Mouse (Mus musculus): Measurements from ENCODE around the gene Cdsn.

Cdsn gene

DNA sequence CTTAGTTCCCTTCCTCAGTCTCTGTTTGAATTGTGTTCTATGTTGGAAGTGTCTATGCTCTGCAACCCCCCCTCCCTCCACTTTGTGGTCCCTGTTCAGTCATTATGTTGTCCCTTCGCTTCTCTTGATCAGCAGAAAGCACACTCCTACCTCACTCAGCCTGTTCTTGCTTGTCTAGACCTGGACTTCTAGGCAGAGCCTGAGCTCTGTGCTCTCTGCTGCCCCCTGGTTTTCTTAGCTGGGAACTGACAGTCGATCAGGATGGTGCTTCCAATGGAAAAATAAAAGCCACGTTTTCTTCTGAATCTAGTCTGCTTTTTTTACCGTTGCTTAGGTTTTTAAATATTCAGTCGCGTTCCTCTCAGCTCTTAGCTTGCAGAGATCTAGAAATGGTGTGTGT is 17.6 kb upstream of the Cdsn start:
- peak; percentile 86 for DNase-seq (ENCODE audit: low spot score)

DNA sequence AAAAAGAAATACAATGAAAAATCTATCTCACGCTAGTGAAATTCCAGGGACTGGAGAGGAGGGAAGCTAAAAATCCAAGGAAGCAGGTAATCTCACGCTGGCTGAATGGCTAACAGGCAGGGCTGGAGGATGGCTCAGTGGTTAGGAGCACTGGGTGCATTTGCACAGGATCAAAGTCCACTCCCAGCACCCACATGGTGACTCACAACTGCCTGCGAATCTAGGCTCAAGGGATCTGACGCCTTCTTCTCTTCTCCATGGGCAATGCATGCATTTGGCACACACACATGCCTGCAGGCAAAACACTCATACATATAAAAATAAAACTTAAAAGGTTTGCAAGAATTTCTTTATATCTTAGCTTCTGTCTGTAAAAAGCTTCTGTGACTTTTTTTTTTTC is 14.5 kb upstream of the Cdsn start:
- DNase-seq (ENCODE audit: low spot score) = no peak

DNA sequence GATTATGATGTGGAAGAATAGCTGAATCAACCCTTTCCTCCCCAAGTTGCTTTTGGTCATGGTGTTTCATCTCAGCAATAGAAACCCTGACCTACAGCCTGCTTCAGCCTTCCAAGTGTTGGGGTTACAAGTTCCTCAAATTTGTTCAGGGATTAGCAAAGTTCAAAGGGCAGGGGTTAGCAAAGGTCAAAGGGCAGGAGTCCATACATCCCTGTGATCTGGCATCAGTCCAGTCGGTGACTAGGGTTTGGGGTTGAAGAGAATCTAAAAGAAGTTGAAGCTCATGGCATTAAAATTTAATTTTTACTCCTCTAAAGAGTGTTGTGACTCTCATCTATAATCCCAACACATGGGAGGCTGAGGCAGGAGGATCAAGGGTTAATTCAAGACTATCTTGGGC is 13.5 kb upstream of the Cdsn start:
- no peak for DNase-seq (ENCODE audit: low spot score)

DNA sequence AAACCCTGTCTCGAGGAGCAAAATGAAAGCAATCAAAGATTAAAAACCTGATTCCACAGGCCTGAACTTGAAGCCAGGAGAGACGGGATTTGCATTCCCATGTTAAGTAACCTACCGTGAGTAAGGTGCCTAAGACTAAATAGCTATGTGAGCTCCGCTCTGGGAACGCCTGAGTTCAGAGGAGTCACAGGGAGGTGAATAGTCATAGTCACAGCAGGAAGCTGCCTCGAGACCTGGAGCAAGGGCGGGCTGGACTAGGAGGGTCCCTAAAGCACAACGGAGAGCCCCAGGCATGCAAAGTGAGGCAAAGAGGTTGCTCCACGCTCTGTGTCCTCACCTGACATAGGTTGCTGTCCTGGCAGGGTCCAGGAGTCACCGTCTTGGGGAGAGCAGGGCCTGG is 12.4 kb upstream of the Cdsn start:
- DNase-seq (ENCODE audit: low spot score) = no peak

DNA sequence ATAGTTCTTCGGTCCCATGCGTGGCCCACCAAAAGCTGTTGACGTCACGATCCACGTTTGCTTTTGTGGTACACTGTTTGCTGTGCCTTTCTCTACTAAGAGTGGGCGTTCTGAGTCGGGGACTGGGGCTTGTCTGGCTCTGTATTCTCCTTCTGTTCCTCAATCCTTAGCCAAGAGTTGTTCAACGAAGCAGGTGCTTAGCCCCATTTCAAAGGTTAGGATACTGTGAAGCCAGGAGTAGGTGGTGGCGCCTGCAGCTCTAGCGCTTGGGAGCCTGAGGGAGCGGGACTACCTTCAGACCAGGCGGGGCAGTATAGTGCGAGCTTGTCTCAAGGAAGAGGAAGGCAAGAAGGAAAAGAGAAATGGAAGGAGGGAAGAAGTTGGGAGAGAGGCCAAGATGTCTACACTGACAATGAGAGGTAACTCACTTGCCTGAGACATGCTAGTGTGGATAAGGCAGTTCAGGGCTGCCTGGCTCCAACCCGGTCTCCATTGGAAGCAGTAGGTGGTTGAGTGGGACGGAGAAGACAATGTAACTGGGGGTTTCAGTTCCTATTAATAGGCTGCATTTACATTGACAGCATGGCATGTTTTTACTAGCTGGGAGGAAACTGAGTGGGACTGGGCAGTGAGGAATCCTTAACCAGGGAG is 9.0 kb upstream of the Cdsn start:
- DNase-seq (ENCODE audit: low spot score) = no peak

DNA sequence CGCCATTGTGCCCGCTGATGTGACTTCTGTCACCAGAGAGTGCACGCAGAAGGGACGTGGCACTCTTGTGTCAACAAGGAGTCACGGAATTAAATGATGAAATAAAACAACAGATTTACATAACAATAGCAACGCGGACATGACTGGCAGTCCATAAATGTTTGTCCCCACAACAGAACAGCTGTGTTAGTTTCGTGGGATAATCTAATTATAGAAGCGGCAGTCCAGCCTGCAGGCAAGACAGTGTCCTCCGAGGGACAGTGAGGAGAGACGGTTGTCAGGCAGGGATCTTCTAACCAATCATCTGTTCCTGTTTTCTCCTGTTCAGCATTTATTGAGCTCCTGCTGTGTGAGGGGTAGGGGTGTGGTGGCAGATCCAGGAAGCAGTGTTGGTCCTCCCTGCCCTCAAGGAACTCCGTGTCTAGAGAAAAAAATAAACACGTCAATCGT is 8.5 kb upstream of the Cdsn start:
- DNase-seq (ENCODE audit: low spot score) = no peak

DNA sequence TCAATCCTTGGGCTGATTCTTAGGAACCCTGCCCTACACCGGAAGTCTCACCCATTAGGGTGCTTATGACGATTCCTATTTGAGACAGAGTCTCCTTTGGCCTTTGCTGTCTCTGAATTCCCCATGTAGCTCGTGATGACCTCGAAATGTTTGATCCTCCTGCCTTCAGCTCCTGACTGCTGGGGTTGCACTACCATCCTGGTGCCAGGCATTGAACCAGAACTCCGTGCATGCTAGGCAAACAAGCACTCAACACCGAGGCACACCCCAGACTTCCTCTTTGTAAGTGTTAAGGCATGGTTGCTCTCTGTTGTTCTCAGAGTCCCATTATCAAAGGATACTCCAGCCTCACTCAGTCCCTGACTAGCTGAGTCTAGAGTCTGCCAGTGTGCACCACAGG is 7.9 kb upstream of the Cdsn start:
- DNase-seq (ENCODE audit: low spot score) = no peak

DNA sequence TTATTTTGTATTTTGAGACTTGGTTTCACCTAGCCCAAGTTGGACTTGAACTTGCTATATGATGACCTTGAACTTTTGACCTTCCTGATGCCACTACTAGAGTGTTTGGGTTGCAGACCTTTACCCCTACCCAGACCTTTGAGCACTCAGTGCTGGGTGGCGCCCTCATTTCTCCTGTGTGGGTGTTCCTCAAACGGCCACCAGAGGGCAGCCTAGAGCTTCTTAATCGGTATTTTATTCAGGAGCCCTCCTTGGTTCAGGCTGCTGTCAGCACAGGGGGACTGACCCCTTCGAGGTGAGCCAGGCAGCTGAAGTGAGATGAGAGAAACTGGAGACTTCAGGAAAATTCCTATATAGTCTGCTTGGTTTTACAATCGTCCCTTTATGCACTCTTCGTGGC is 7.2 kb upstream of the Cdsn start:
- peak; percentile 83 for DNase-seq (ENCODE audit: low spot score)

DNA sequence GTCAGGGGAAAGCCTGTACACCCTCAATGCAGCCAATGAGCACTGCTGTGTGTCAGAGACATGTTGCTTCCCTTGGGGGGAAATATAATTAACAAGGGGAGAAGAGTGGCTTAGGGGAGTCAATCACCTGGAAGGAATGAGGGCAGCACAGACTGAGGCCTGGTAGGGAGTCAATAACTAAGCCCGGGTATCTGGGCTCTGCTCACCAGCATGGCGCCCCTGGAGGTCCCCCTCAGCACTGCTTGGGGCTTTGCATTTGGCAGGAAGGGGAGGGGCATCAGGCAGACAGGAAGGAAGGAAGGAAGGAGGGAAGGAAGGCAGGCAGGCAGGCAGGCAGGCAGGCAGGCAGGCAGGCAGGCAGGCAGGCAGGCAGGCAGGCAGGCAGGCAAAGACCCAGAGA is 4.5 kb upstream of the Cdsn start:
- no peak for DNase-seq (ENCODE audit: low spot score)

DNA sequence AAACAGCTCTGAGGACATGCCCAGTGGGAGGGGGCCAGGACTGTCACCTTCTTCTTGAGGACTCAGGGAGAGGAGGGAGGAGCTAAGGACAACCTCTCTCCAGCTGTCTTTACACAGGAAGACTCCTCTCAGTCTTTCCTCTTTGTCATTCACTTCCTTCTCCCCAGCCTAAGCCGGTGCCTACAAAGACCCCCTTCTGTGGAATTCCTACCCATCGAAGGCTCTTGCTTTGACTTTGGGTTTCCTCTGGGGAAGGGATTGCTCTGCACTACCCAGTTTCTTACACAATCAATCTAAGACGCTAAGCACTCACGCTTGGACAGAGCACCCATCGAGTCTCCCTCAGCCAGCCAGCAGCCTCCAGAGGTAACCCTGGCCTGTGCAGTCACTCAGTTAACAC is 3.3 kb upstream of the Cdsn start:
- no peak for DNase-seq (ENCODE audit: low spot score)

DNA sequence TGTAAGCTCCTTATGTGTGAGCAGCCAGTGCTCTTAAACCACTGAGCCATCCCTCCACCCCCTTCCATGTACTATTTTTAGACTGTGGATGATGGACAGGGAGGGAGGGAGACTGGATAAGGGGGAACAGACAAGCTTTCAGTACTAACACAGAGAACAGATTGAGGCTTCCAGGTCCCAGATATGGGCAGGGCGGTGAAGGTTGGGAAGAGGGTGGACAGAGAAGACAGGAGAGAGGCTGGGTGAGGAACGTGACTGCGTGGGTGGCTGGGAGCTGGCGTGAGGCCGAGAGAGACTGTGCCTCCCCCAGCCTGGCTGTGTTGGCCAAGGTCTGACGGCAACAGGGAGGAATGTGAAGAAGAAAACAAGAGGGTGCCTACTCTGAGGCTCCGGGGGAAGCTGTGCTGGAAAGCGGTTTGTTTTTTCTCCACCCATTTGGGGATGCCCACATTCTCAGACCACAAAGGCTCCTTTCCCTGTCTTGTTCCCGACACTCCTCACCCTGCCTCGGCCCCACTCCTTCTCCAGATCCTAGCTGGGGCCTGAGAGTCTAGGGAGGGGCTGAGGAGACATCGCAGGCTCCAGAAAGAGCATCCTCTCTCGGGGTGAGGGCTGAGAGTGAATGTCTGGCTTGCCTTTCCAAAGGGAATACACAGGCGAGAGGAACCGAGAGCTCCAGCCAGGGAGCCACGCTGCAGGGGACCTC is 2.3 kb upstream of the Cdsn start:
- DNase-seq (ENCODE audit: low spot score) = peak; percentile 94

DNA sequence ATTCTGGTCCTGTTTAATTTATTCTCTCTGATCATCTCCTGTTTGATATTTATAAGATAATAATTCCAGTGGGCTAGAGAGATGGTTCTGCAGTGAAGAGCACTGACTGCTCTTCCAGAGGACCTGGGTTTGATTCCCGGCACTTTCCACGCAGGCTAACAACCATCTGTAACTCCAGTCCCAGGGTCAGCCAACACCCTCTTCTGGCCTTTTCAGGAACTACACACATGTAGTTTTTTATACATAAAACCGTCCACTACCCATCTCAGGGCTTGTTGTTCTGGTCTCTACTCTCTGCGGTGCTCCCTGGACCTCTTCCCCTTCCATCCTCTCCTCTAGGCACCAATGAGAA is 1.8 kb upstream of the Cdsn start:
- DNase-seq (ENCODE audit: low spot score) = no peak

DNA sequence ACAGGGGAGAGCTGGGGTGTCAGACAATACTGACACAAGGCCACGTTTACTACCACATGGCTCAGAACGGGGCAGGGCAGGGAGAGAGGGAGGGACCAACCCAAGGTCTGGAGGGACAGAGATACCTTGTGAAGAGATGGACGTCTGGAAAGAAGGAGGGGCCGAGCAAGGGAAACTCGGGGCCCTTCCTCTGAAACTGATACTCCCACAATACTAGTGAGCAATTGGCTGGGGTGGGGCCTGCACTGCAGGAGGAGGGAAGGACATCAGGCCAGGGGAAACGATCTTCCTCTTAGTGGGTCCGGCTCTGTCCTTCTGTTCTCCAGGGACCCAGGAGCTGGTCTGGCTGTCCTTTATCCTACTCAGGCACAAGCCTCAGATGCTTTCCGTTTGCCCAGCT is 1.1 kb upstream of the Cdsn start:
- DNase-seq (ENCODE audit: low spot score) = no peak

DNA sequence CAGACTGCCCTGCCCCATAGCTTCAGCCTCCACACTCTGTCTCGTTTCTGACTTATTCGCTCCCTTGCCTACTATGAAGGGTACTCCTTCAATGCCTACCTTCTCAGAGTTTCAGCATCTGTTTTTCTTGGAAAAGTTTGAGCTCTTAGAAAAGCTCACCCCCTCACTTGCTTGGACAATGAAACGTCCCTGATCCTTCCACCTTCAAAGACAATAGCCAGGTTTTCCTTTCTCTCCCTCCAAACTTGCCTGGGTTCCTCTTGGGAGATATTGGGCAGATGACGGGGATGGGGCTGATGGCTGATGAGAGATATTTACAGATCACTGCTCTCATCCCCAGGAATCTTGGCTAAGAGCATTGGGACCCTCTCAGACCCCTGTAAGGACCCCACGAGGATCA is 2.4 kb downstream of the Cdsn start:
- no peak for DNase-seq (ENCODE audit: low spot score)

DNA sequence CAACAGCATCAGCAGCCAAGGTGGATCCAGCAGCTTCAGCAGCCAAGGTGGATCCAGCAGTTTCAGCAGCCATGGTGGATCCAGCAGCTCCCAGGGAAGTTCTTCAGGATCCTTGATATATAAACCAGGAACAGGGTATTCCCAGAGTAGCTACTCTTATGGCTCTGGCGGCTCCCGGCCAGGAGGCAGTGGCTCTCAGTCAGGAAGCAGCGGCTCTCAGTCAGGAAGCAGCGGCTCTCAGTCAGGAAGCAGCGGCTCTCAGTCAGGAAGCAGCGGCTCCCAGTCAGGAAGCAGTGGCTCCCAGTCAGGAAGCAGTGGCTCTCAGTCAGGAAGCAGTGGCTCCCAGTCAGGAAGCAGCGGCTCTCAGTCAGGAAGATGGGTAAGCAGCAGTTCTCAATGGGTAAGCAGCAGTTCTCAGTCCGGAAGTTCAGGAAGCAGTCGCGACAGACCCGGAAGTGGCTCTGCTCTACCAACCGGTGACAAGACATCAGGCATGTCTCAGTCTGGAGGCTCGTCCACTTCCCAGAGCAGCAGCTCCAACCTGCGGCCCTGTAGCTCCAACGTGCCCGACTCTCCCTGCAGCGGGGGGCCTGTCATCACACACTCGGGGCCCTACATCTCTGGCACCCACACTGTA is 3.0 kb downstream of the Cdsn start:
- no peak for DNase-seq (ENCODE audit: low spot score)

DNA sequence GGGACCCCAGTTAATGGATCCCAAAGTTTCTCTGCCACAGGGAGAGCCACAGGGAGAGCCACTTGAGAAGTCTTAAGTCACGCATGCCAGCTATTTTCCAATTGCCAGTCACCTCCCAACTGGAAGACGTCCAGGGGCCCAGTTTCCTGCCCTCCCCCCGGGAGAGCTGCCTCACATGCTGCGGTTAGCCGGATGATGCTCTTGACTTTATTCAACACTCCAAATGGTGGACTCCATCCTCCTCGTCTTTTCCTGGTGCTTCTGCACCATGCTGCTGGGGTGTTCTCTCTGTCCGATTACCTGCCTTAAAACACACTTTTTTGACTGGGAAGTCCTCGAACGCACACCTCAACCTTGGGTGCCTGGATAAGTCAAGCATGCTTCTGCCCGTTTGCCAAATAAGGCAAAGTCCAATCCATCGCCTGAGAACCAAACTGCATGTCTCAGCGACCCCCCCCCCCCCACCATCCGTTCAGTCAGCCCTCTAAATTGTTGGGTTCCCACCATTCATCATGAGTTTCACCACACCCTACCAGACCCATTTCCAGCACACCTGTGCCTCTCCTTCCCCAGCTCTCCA is 4.3 kb downstream of the Cdsn start:
- DNase-seq (ENCODE audit: low spot score) = no peak

DNA sequence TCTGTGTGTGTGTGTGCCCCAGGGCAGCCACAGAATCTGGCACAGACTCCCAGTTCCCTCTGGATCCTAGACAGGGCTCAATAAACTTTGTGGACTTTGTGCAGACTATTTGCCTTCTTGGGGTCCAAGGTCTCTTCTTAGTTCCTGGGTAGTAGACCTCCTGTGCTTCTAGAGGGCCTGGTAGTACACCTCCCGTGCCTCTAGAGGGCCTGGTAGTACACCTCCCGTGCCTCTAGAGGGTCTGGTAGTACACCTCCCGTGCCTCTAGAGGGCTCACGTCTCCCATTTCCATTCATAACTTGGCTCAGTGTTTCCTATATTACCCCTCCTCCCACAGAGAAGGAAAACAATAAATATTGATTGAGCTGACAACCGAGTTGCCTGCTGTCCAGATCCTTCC is 4.9 kb downstream of the Cdsn start:
- peak; percentile 70 for DNase-seq (ENCODE audit: low spot score)

DNA sequence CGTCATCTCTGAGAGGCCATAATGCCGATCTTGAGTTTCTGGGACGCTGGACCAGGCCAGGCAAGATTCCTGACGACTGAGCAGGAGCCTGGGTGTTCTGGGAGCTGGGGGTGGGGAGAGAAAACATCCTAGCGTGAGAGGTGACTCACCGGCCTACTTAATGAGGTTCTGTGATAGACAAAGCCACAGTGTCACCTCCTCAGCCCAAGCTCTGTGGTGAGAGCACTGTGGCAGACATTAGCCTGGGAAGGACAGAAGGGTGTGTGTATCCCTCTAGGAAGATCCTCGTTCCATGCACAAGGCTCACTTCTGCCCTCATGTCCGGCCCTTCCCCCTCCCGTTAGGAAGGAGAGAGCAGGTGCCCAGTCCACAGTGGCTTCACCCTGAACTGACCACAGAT is 5.4 kb downstream of the Cdsn start:
- no peak for DNase-seq (ENCODE audit: low spot score)

DNA sequence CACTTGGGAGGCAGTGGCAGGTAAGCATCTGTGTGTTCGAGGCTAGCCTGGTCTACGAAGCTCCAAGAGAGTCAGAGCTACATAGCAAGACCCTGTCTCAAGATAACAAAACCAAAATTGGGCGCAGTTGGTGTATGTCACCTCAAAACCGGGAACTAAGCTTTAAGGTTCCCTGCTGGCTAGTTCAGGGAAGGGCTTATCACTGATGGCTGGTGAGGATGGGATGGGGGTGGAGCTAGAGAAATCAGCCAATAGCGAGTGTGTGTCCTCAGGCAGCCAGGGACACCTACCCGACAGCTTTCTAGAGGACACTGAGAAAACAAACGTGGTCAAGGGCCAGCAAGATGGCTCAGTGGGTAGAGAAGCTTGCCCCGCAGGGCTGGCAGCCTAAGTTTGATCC is 6.3 kb downstream of the Cdsn start:
- no peak for DNase-seq (ENCODE audit: low spot score)

DNA sequence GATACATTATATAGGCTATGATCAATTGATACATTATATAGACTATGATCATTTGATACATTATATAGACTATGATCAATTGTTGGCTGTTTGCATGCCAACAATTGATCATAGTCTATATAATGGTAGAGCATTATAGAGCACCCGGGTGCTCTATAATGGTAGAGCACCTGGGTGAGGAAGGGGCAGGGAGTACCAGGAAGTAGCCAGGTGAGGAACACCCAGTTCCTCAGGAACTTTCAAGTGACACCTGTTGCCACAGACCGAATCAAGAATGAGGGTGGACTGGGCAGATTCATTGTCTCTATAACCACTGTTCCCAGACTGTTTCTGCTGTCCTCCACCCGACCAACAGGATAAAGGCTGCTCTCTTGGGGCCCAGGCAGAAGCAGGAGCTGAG is 15.2 kb downstream of the Cdsn start, which contains the start of gene 2300002M23Rik:
Gene 2300002M23Rik, plus strand, starts transcription at position 301 of the 400 bp plus-strand sequence.
- DNase-seq (ENCODE audit: low spot score) = no peak

DNA sequence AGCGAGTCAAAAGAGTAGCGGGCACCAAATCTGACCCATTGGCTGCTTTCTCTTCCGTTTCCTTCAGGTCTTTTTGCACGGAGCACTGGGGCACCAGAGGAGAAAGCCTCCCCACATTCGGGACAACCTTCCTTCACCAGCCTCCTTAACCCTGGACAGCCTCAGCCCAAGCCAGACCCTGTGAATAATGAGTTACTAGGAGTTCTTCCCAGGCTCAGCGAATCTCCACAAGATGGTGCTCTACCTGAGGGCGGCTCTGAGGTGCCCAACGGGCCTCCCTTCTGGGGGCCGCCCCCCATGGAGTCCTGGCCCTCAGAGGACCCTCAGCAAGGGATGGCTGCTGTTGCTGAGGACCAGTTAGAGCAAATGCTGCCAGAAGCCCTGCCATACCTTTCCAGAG is 15.8 kb downstream of the Cdsn start:
- DNase-seq (ENCODE audit: low spot score) = no peak

DNA sequence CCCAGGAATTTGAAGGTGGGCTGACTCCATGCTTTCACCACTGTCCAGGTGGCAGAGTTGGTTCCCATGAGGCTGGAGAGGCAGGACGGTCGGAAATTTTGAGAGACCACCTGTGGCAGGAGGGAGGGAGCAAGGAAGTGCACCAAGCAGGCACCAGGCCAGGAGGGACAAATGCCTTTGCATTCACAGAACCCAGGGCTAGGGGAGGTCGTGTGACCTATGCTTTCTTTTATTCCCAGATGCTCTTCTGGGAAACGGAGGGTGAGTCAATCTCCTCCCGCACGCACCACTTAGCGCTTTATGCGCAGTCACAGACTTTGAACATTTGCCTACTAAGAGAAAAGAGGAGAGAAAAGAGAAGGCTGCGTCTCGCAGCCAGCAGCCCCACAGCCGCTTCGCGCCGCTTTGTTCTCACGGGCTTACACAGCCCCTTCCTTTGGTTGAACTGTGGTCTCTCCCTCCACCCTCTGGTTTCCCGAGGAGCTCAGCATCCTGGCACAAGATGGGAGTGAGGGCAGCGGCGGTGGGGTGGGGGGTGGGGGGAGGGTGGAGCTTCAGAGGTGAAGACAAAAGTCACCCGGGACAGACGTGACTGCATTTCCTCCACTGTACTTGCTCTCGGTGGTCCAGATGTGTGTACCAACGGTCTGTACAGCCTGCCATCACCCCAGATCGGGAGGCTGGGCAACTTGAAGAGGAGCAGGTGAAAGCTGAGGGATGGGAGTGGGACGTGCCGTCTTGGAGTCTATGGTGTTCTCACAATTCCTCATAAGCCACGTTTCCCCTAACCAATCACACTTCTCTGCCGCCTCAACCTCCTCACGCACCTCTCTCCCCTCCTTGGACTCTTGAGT is 17.4 kb downstream of the Cdsn start:
- DNase-seq (ENCODE audit: low spot score) = no peak

Data from testis, postnatal 10 days (tissue).